8 mouse cellular contexts compared by ENCODE assay signal in genomic region chr7:35333692-35334526, GRCm38 (mm10). TPM values are rescaled to one million over a fixed set of nuclear protein-coding genes. Genes with fewer than 3 reads are reported as not detected.
DNase-seq lines count a peak whose midpoint lies in the region; ATAC-seq and TF ChIP-seq lines count a peak whose summit lies in the region.

Gene Rhpn2, plus strand, starts transcription at chr7:35334170.

- DNase-seq in 3134 (ENCODE audit: extremely low read depth, insufficient read length, low spot score): peak; percentile 99
- DNase-seq in adrenal gland, postnatal 36 days: peak; percentile 100
- peak; percentile 99 to 100 for DNase-seq in heart, adult 18-20 months
- DNase-seq in kidney, adult 2 months: peak; percentile 100
- DNase-seq in spleen, adult 2 months (ENCODE audit: low read depth in 1 of 2, low spot score in 2 of 2): peak; percentile 89 to 96

- no peak for TF ChIP-seq CTCF in kidney, adult 2 months (conservative IDR thresholded peaks at IDR 0.05; ENCODE audit: insufficient read depth, insufficient read length, low read depth, low read length)
- TF ChIP-seq CTCF in spleen, adult 2 months (IDR thresholded peaks at IDR 0.05; ENCODE audit: extremely low read depth, insufficient read depth, insufficient read length, insufficient replicate concordance): no peak

- TF ChIP-seq POLR2A in kidney, adult 2 months (IDR thresholded peaks at IDR 0.05; ENCODE audit: low read depth, low read length): peak; percentile 82
- TF ChIP-seq POLR2A in spleen, adult 2 months (IDR thresholded peaks at IDR 0.05; ENCODE audit: low read depth, low read length): no peak

- WGBS in embryonic facial prominence, embryonic 13.5 days: under 1% methylated on average over 52 of the region's 52 CpGs
- 1% methylated on average over 52 of the region's 52 CpGs for WGBS in kidney, adult 2 months
- under 1% methylated on average over 52 of the region's 52 CpGs for WGBS in limb, embryonic 12.5 days
- WGBS in midbrain, embryonic 15.5 days: under 1% methylated on average over 50 of the region's 52 CpGs
- WGBS in spleen, adult 2 months: under 1% methylated on average over 50 of the region's 52 CpGs

- peak within 1 kb of the TSS; percentile 71 for H3K9ac ChIP-seq in embryonic facial prominence, embryonic 13.5 days
- peak within 1 kb of the TSS; percentile 62 for H3K9ac ChIP-seq in limb, embryonic 12.5 days (replicated peaks)
- peak within 1 kb of the TSS; percentile 51 for H3K9ac ChIP-seq in midbrain, embryonic 15.5 days

- no peaks in the 10 kb centered on the region for H3K36me3 ChIP-seq in embryonic facial prominence, embryonic 13.5 days
- no peaks in the 10 kb centered on the region for H3K36me3 ChIP-seq in kidney, adult 2 months (ENCODE audit: control insufficient read depth, insufficient read depth, low read length)
- no peaks in the 10 kb centered on the region for H3K36me3 ChIP-seq in limb, embryonic 12.5 days
- no peaks in the 10 kb centered on the region for H3K36me3 ChIP-seq in midbrain, embryonic 15.5 days (replicated peaks)
- no peaks in the 10 kb centered on the region for H3K36me3 ChIP-seq in spleen, adult 2 months (ENCODE audit: control insufficient read depth, insufficient read depth, low read length)

- peak within 1 kb of the TSS; percentile 63 for H3K4me3 ChIP-seq in embryonic facial prominence, embryonic 13.5 days
- H3K4me3 ChIP-seq in kidney, adult 2 months (ENCODE audit: insufficient read depth, low read depth, low read length): peak within 1 kb of the TSS; percentile 85
- H3K4me3 ChIP-seq in limb, embryonic 12.5 days (replicated peaks): peak within 1 kb of the TSS; percentile 62
- H3K4me3 ChIP-seq in midbrain, embryonic 15.5 days: peak within 1 kb of the TSS; percentile 65
- H3K4me3 ChIP-seq in spleen, adult 2 months (ENCODE audit: extremely low read depth, insufficient read depth, insufficient read length): peak within 1 kb of the TSS; percentile 67

- ATAC-seq in embryonic facial prominence, embryonic 13.5 days (ENCODE audit: insufficient number of reproducible peaks, insufficient read depth, low FRiP score, low TSS enrichment, low read depth): peak; percentile 99
- ATAC-seq in limb, embryonic 12.5 days (ENCODE audit: insufficient number of reproducible peaks, insufficient read depth, low FRiP score, low TSS enrichment, low read depth): peak; percentile 98
- peak; percentile 97 for ATAC-seq in midbrain, embryonic 15.5 days (replicated peaks)

- peak within 1 kb of the TSS; percentile 34 for H3K27ac ChIP-seq in embryonic facial prominence, embryonic 13.5 days
- H3K27ac ChIP-seq in kidney, adult 2 months (ENCODE audit: insufficient read depth, low read depth, low read length): peak within 1 kb of the TSS; percentile 34; the same call in 1 of the 2 replicates
- H3K27ac ChIP-seq in limb, embryonic 12.5 days: no peak within 1 kb of the TSS
- peak within 1 kb of the TSS; percentile 67 for H3K27ac ChIP-seq in midbrain, embryonic 15.5 days
- H3K27ac ChIP-seq in spleen, adult 2 months (ENCODE audit: insufficient read depth, low read length): no peak within 1 kb of the TSS

- no peaks in the 10 kb centered on the region for H3K9me3 ChIP-seq in embryonic facial prominence, embryonic 13.5 days
- no peaks in the 10 kb centered on the region for H3K9me3 ChIP-seq in limb, embryonic 12.5 days
- H3K9me3 ChIP-seq in midbrain, embryonic 15.5 days: no peaks in the 10 kb centered on the region

- H3K4me2 ChIP-seq in embryonic facial prominence, embryonic 13.5 days: peak within 1 kb of the TSS; percentile 98
- H3K4me2 ChIP-seq in limb, embryonic 12.5 days: peak within 1 kb of the TSS; percentile 97
- peak within 1 kb of the TSS; percentile 99 for H3K4me2 ChIP-seq in midbrain, embryonic 15.5 days

- peaks cover 23% of the 10 kb centered on the region for H3K4me1 ChIP-seq in embryonic facial prominence, embryonic 13.5 days
- 0 out of 2 replicates have a peak, but pooled peaks cover 9% of the 10 kb centered on the region for H3K4me1 ChIP-seq in kidney, adult 2 months (ENCODE audit: control insufficient read depth, insufficient read depth, low read length)
- H3K4me1 ChIP-seq in limb, embryonic 12.5 days (replicated peaks): peaks cover 17% of the 10 kb centered on the region
- peaks cover 22% of the 10 kb centered on the region for H3K4me1 ChIP-seq in midbrain, embryonic 15.5 days
- peaks cover 7% of the 10 kb centered on the region for H3K4me1 ChIP-seq in spleen, adult 2 months (ENCODE audit: control insufficient read depth, insufficient read depth, insufficient read length)

- peaks cover 47% of the 10 kb centered on the region for H3K27me3 ChIP-seq in embryonic facial prominence, embryonic 13.5 days
- no peaks in the 10 kb centered on the region for H3K27me3 ChIP-seq in kidney, adult 2 months (replicated peaks; ENCODE audit: control insufficient read depth, insufficient read depth, low read length)
- H3K27me3 ChIP-seq in limb, embryonic 12.5 days: peaks cover 47% of the 10 kb centered on the region
- peaks cover 27% of the 10 kb centered on the region for H3K27me3 ChIP-seq in midbrain, embryonic 15.5 days (replicated peaks)
- H3K27me3 ChIP-seq in spleen, adult 2 months (ENCODE audit: control insufficient read depth, insufficient read depth, low read length): peaks cover 8% of the 10 kb centered on the region

RNA-seq across cellular contexts. Expression of gene Rhpn2, which starts in this region (rescaled TPM):
- 1 to 10 TPM; 1.7 to 2.9 TPM for total RNA-seq in adrenal gland, postnatal 36 days (2021)
- 4.3 and 5.6 TPM in 2 replicates for polyA plus RNA-seq in embryonic facial prominence, embryonic 13.5 days (2015; fragmentation: Nextera tagmentation; extraction: Ambion mirVana)
- 1 to 10 TPM; 3.6 to 4.8 TPM for total RNA-seq in heart, adult 18-20 months (2021)
- 7.5 and 8.7 TPM in 2 replicates for polyA plus RNA-seq in kidney, adult 2 months (2012; rRNA removed)
- polyA plus RNA-seq in limb, embryonic 12.5 days (2016; fragmentation: Nextera tagmentation; extraction: Ambion mirVana): 2.5 and 2.7 TPM in 2 replicates
- 1.9 and 2.1 TPM in 2 replicates for polyA plus RNA-seq in midbrain, embryonic 15.5 days (2015; fragmentation: Nextera tagmentation; extraction: Ambion mirVana)
- polyA plus RNA-seq in spleen, adult 2 months (2012; rRNA removed): 0.48 and 0.88 TPM in 2 replicates

Comparison
In these comparisons a context has a peak if more than half of its experiments do, and no peak if none do; other contexts are left out.
1. Peak in DNase-seq and H3K4me3 ChIP-seq in spleen, adult 2 months; RNA of the gene not detected or under 1 TPM.
2. H3K27ac ChIP-seq: peak in embryonic facial prominence, embryonic 13.5 days (single experiment), kidney, adult 2 months (single experiment) and midbrain, embryonic 15.5 days (single experiment); none in limb, embryonic 12.5 days (single experiment) and spleen, adult 2 months (single experiment).
3. Peak in every context shown above with its lines, with median percentiles within 50 percentile points of each other: DNase-seq, ATAC-seq, H3K4me2 ChIP-seq, H3K4me3 ChIP-seq and H3K9ac ChIP-seq.